Mouse (Mus musculus) liver, postnatal 0 days (tissue): ENCODE results near the gene Aff4. TPM values are rescaled to one million over a fixed set of nuclear protein-coding genes. Genes with fewer than 3 reads are reported as not detected.
"Not testable (repeated sequence)": the region's sequence is repeated elsewhere in the genome, so short reads cannot be mapped to it uniquely, and the experiment has no call there.

Experiments
- ATAC-seq: fragments of 200-750 bp; cut with Nextera tagmentation; 2 replicates; pipeline ENCODE4 v1.8.0; 2017; ENCODE audit warnings: mild to moderate bottlenecking, moderate library complexity
- DNase-seq: peaks from one replicate; pipeline ENCODE4 v3.0.0-alpha.2; 2016
- H3K27ac ChIP-seq: fragments of 300-500 bp; sonication (generic); 2 replicates; pipeline ENCODE4 v1.5.1; 2014; ENCODE audit warnings: antibody characterized with exemption, moderate library complexity, mild to moderate bottlenecking, low read depth
- H3K27me3 ChIP-seq: fragments of 300-500 bp; sonication (generic); 2 replicates; pipeline ENCODE4 v1.6.1; 2014; ENCODE audit warnings: low read length, control low read depth, mixed read lengths; ENCODE audit not compliant: insufficient read depth
- H3K36me3 ChIP-seq: fragments of 300-500 bp; sonication (generic); replicated peaks from 2 replicates; pipeline ENCODE4 v1.6.1; 2014; ENCODE audit warnings: mild to moderate bottlenecking, control low read depth, low read length, moderate library complexity, mixed read lengths; ENCODE audit not compliant: insufficient read depth
- H3K4me1 ChIP-seq: fragments of 300-500 bp; sonication (generic); 2 replicates; pipeline ENCODE4 v1.6.1; 2014; ENCODE audit warnings: antibody characterized with exemption, mild to moderate bottlenecking, control low read depth; ENCODE audit not compliant: insufficient read depth
- H3K4me2 ChIP-seq: fragments of 300-500 bp; sonication (generic); 2 replicates; pipeline ENCODE4 v1.6.1; 2014; ENCODE audit warnings: low read depth, mild to moderate bottlenecking, low read length, moderate library complexity, mixed read lengths
- H3K4me3 ChIP-seq: fragments of 300-500 bp; sonication (generic); 2 replicates; pipeline ENCODE4 v1.5.1; 2014; ENCODE audit warnings: low read depth, low read length
- H3K9ac ChIP-seq: fragments of 300-500 bp; sonication (generic); replicated peaks from 2 replicates; pipeline ENCODE4 v1.6.1; 2014; ENCODE audit warnings: mild to moderate bottlenecking, moderate library complexity
- H3K9me3 ChIP-seq: fragments of 300-500 bp; sonication (generic); 2 replicates; pipeline ENCODE4 v1.6.1; 2016; ENCODE audit warnings: mild to moderate bottlenecking, control low read depth, low read length, mixed read lengths
- CTCF ChIP-seq: sonication (generic); IDR thresholded peaks from 2 replicates; pipeline ENCODE4 v1.5.1; 2016; ENCODE audit warnings: antibody characterized with exemption, low read depth
- EP300 ChIP-seq: IDR thresholded peaks from 2 replicates; pipeline ENCODE4 v1.6.1; 2016; ENCODE audit warnings: antibody characterized with exemption, low read depth, mild to moderate bottlenecking
- WGBS: fragments of 180-500 bp; shearing (Covaris S2); extraction: QIAGEN DNeasy Blood & Tissue Kit; methylation state at CpG from one replicate; pipeline ENCODE4 v1.1.7; 2014; ENCODE audit not compliant: insufficient replicate concordance; 5-methylcytosine and 5-hydroxymethylcytosine counted together
- polyA plus RNA-seq: library from polyadenylated mRNA; unstranded; fragments of >200 nt; fragmentation: Nextera tagmentation; extraction: Ambion mirVana; gene quantifications from 2 replicates; pipeline ENCODE4 v1.2.1, GENCODE M21; 2015

Aff4 gene
- polyA plus RNA-seq, 1 experiment from 2014 or later, result 12.4 TPM

DNA sequence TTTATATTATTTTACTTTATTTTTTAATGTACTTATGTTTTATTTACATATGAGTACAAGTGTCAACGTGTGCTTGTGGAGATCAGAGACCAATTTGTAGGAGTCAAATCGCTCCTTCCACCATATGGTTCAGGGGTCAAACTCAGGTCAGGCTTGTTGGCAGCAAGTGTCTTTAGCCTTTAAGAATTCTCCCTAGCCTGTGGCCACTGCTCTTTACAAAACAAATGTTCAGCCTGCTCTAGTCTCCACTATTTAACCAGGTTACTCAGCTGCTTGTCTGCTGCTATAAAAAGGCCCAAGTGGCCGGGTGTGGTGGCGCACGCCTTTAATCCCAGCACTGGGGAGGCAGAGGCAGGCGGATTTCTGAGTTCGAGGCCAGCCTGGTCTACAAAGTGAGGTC, 32.6 kb upstream of the Aff4 start:
- Histone ChIP-seq H3K4me2 (no peak overlapping the region), H3K27me3 (no peaks in the 10 kb centered on the region), H3K4me1 (peaks cover 3% of the 10 kb centered on the region; the same call in 1 of the 2 replicates), H3K4me3 (no peak overlapping the region), H3K9ac (no peak overlapping the region), H3K27ac (no peak overlapping the region), H3K36me3 (no peaks in the 10 kb centered on the region), H3K9me3 (no peaks in the 10 kb centered on the region)
- no peak for TF ChIP-seq CTCF
- no peak for TF ChIP-seq EP300
- ATAC-seq, result no peak
- whole genome bisulfite sequencing, result 79% methylated on average over 7 of the region's 7 CpGs
- no peak for DNase-seq

GRCm38 (mm10) chr11:53318568-53318967, 32.1 kb upstream of the Aff4 start:
- H3K4me2 ChIP-seq, H3K4me3 ChIP-seq, H3K4me1 ChIP-seq, H3K27me3 ChIP-seq, H3K27ac ChIP-seq, ATAC-seq, H3K36me3 ChIP-seq, H3K9ac ChIP-seq, H3K9me3 ChIP-seq, DNase-seq: not testable (repeated sequence)
- 75% methylated on average over 3 of the region's 3 CpGs for WGBS

GRCm38 (mm10) chr11:53319867-53320266, 30.8 kb upstream of the Aff4 start:
- H3K4me2 ChIP-seq, H3K9ac ChIP-seq, H3K27me3 ChIP-seq, DNase-seq, H3K4me1 ChIP-seq, H3K27ac ChIP-seq, H3K36me3 ChIP-seq, ATAC-seq, H3K9me3 ChIP-seq, H3K4me3 ChIP-seq: not testable (repeated sequence)
- WGBS, result 79% methylated on average over 13 of the region's 13 CpGs

GRCm38 (mm10) chr11:53324512-53324968, 26.1 kb upstream of the Aff4 start, which contains the start of gene Zcchc10:
Gene Zcchc10, plus strand, starts transcription at chr11:53324679.
- DNase-seq, result peak; percentile 91
- peak; percentile 98 for ATAC-seq
- H3K27me3 ChIP-seq, result no peaks in the 10 kb centered on the region
- peak within 1 kb of the TSS; percentile 75 for H3K4me3 ChIP-seq
- TF ChIP-seq CTCF (no peak), EP300 (no peak)
- no peak within 1 kb of the TSS for H3K27ac ChIP-seq
- H3K9me3 ChIP-seq, result no peaks in the 10 kb centered on the region
- peaks cover 15% of the 10 kb centered on the region for H3K36me3 ChIP-seq
- peak within 1 kb of the TSS; percentile 91 for H3K4me2 ChIP-seq
- H3K9ac ChIP-seq, result peak within 1 kb of the TSS; percentile 76
- WGBS, result under 1% methylated on average over 21 of the region's 21 CpGs
- peaks cover 7% of the 10 kb centered on the region for H3K4me1 ChIP-seq

- WGBS, result 51% methylated on average over 7 of the region's 7 CpGs
- Histone ChIP-seq H3K9ac (no peak overlapping the region), H3K9me3 (no peaks in the 10 kb centered on the region), H3K36me3 (peaks cover 34% of the 10 kb centered on the region), H3K4me3 (no peak overlapping the region), H3K4me1 (peaks cover 3% of the 10 kb centered on the region), H3K4me2 (no peak overlapping the region), H3K27ac (no peak overlapping the region), H3K27me3 (no peaks in the 10 kb centered on the region)
- DNase-seq, result no peak
- ATAC-seq, result no peak
- TF ChIP-seq EP300, result no peak
- TF ChIP-seq CTCF, result no peak
Measured at GRCm38 (mm10) chr11:53330325-53330724, 20.3 kb upstream of the Aff4 start.

DNA sequence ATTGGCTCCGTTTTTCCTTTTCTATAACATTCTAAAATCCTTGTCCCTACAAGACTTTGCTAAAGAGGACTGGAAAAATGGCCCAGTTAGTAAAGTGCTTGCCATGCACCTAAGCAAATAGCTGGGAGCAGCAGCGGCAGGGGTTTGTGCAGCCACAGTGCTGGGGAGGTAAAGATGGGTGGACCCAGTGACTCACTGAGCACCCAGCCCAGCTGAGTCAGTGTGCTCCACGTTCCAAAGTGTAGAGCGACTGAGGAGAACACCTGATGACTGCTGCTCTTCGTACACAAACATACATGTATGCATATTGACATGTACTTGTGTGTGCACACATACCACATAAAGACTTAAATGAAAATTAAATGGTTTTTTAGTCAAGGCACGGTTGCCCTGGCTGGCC, 19.5 kb upstream of the Aff4 start:
- Histone ChIP-seq H3K27me3 (no peaks in the 10 kb centered on the region), H3K36me3 (peaks cover 34% of the 10 kb centered on the region), H3K4me2 (no peak overlapping the region), H3K4me1 (no peaks in the 10 kb centered on the region), H3K27ac (no peak overlapping the region), H3K9me3 (no peaks in the 10 kb centered on the region), H3K4me3 (no peak overlapping the region), H3K9ac (no peak overlapping the region)
- no peak for TF ChIP-seq CTCF
- TF ChIP-seq EP300, result no peak
- DNase-seq, result no peak
- no peak for ATAC-seq
- whole genome bisulfite sequencing, result 89% methylated on average over 6 of the region's 6 CpGs

DNA sequence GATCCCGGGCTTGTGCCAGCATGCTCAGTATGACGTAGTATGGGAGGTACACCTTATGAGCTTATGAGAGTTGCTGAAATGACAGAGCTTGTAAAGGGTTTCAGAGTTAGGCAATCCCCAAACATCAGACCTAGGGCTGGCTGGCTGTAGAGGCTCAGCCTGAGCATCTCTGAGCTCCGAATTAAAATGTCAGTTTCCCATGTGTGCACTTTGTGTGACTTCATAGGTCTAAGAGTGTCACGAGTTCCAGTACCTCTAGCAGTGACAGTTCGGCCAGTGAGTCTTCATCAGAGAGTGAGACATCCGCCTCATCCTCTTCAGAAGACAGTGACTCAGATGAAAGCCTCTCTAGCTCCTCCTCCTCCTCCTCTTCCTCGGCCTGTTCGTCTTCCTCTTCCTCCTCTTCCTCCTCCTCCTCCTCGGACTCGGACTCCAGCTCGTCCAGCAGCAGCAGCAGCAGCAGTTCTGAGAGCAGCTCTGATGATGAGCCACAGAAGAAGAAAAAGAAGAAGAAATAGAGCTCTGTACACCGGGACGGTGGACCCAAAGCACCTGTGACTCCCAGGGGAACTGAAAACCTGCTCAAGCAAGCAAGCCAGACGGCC, 18.5 kb upstream of the Aff4 start:
- TF ChIP-seq CTCF, result no peak
- no peak for TF ChIP-seq EP300
- no peak overlapping the region for H3K9ac ChIP-seq
- H3K4me3 ChIP-seq, result no peak overlapping the region
- no peak for ATAC-seq
- H3K27ac ChIP-seq, result no peak overlapping the region
- no peak overlapping the region for H3K4me2 ChIP-seq
- H3K9me3 ChIP-seq, result no peaks in the 10 kb centered on the region
- peaks cover 34% of the 10 kb centered on the region for H3K36me3 ChIP-seq
- H3K27me3 ChIP-seq, result no peaks in the 10 kb centered on the region
- WGBS, result 78% methylated on average over 14 of the region's 14 CpGs
- H3K4me1 ChIP-seq, result no peaks in the 10 kb centered on the region
- no peak for DNase-seq
